Mouse (Mus musculus) thymus, postnatal 36 days (tissue): Measurements from ENCODE around the gene Gpr33.

Experiments used
- DNase-seq, 2 experiments: peaks; one replicate each; pipeline ENCODE4 v3.0.0; 2022; ENCODE audit warnings: mixed read lengths in 2 of 2

The Gpr33 gene

DNA sequence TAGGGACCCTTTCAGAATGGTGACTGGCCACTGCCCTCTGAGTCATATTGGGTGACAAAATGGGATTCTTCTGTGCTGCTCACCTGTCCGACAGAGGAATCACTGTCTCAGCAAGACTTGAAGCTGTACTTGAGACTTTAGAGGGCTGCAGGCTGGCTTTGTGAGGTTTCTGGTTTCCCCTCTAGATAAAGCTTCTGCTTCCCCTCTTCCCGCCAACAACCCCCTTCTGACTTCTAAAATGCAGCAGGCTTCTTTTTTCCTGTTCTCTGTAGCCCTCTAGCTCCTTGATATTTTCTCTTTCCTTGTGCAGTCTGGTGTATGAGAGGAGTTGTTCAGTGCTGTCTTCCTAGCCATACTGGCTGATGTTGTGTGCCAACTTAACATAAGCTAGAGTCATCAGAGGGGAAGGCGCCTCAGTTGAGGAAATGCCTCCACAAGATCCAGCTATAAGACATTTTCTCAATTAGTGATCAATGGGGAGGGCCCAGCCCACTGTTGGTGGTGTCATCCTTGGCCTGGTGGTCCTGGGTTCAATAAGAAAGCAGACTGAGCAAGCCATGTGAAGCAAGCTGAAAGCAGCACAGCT lies 42.6 kb downstream of the Gpr33 start:
- DNase-seq, result no peak

DNA sequence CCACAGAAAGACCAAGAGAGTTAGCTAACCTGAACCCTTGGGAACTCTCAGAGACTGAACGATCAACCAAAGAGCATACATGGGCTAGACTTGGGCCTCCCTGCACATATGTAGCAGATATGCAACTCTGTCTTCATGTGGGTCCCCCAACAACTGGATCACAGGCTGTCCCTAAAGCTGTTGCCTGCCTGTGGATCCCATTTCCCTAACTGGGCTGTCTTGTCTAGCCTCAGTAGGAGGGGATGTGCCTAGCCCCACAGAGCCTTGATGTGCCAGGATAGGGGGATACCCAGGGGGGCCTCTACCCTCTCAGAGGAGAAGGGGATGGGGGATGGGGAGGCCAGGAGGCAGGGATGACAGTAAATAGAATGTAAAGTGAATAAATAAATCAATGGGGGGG lies 44.2 kb downstream of the Gpr33 start:
- no peak for DNase-seq

DNA sequence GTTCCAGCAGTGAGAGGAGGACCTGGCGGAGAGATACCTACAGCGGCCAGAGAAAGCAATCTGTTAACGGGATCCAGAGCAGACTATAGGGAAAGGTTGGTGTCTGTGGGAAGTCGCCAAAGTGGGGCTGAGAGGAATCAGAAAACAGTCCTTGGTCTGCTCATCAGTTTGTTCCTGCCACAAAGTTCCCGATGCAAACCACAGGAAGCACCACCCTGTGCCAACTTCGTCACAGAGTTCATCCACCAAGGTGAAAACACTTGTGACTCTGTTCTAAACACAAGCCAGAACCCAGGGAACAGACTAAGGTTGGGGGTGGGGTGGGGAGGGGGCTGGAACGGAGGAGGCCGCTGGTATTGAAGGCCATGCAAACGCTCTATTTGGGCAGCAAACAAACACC lies 51.3 kb downstream of the Gpr33 start:
- peak in 1 of 2 experiments; percentile 8 for DNase-seq

DNA sequence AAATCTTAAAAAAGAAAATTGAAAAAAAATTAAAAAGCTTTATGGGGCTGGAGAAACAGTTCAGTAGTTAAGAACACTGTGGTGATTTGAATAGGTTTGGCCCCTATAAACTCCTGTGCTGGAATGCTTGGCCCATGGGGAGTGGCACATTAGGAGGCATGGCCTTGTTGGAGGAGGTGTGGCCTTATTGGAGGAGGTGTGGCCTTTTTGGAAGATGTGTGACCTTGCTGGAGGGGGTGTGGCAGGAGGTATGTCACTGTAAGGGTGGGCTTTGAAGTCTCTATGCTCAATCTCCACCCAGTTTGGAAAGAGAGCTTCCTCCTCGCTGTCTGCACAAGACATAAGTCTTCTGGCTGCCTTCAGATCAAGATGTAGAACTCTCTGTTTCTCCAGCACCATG lies 53.5 kb downstream of the Gpr33 start:
- DNase-seq, result peak in 1 of 2 experiments; percentile 17
